Mouse (Mus musculus): ENCODE results near the gene Hsd3b5.
"Not testable (repeated sequence)": the region's sequence is repeated elsewhere in the genome, so short reads cannot be mapped to it uniquely, and the experiment has no call there.

Gene Hsd3b5

DNA sequence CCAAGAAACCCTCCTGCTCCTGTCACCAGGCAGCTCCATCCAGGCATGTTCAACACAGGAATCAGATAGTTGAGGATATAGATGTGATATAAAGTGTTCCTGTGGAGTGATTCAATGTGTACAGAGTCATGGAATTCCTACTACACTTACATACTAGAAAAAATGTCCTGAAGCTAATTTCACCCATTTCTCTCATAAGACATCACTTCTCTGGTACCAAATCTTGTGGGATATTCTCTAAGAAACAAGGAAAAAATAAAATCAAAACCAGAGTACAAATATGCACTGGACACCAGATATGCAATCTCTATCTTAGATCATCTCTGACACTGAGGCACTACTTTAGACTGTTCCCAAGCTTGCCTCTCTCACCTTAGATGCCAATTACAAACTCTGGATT is at the start of gene Hsd3b5:
Hsd3b5 (minus strand) TSS at position 101 of the 400 bp plus-strand sequence.
- no peak for DNase-seq (ENCODE audit: low spot score in 2 of 2)

GRCm38 (mm10) chr3:98635145-98635544 is 5.1 kb upstream of the Hsd3b5 start:
- DNase-seq (ENCODE audit: low spot score in 2 of 2), result no peak

- DNase-seq (ENCODE audit: low spot score in 2 of 2), result no peak
These were observed 419 bp downstream of the Hsd3b5 start for GRCm38 (mm10) chr3:98629633-98630032.

DNA sequence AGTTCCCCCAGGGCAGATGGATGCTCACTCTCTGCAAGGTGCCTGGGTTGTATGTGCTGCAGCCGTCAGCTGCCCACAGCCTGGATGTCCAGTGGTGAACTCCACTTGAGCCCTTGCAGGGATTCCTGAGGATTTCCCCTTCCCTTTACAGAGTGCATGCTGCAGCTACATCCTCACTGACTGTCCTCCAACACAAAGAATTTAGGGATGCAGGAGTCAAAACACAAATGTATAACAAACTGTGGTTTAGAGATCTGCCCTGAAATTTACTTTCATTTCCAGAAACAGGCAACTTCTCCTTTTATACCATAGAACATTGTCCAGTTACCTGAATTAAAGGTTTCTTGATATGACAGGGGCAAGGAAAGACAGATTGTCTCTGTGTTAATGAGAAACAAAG is 13.3 kb downstream of the Hsd3b5 start:
- not testable (repeated sequence) for DNase-seq (ENCODE audit: low spot score in 2 of 2)

DNA sequence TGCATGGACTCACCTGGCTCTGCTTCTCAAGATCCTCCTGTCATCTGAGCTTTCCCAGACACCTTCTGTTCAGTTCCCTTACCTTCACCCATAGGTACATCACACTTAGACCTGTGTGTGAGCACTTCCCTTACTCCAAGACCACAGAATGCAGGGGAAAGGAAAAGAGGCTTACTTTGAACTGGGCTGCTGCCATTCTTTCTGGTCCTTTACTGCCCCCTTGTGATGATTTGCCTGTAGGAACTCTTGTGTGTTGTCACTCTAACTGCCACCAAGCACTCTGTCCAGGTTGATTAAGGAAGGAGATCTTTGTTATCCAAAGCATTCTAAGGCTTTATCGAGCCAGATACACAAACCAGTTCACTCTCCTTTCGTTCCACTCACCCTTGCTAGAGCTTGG is 13.8 kb downstream of the Hsd3b5 start:
- peak in 1 of 2 experiments; percentile 2 for DNase-seq (ENCODE audit: low spot score in 2 of 2)

DNA sequence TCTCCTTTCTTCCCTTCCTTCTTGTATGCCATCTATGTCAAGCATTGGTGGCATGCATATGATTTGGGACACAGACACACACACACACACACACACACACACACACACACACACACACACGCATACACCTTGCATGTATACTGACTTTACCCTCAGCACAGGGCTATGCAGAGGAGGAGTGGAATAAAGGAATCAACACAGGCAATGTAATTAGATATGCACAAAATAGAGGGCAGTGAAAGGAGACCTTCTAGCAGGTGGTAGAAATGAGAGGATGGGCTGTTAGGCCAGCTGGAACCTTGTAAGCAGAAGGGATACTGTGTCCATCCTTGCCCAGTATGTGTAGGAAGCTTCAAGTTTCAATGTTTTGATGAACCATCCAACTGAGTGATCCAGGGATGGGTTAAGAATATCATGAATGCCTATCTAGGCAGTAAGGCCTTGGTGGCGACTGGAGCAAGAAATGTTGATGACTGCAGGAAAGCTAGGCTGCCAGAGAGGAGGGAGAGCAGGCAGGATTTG is 15.6 kb downstream of the Hsd3b5 start:
- not testable (repeated sequence) for DNase-seq (ENCODE audit: low spot score in 2 of 2)

- no peak for DNase-seq (ENCODE audit: low spot score in 2 of 2)
These were observed 16.1 kb downstream of the Hsd3b5 start for GRCm38 (mm10) chr3:98613963-98614362.

DNA sequence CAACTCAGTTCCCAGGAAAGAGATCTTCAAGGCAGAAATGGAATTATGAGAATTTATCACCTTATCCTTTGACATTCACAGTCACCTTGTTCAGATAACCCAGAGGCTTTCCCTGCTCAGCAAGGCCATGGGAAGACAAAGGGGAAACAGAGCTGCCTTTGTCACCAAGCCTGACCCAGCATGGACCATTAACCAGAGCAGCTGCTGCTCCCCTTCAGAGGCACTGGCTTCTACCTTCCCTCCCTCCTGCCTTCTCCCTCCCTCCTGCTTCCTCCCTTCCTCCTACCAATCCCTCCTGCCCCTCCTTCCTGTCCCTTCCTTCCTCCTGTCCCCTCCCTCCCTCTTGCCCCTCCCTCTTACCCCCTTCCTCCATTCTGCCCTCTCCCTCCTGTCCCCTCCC is 16.5 kb downstream of the Hsd3b5 start:
- not testable (repeated sequence) for DNase-seq (ENCODE audit: low spot score in 2 of 2)

- DNase-seq (ENCODE audit: low spot score in 2 of 2), result no peak
These were observed 41.3 kb downstream of the Hsd3b5 start, which contains the start of gene Gm10681 for GRCm38 (mm10) chr3:98588707-98589106. TSS of gene Gm10681 (minus strand) at chr3:98588807.

GRCm38 (mm10) chr3:98587721-98588120 is 42.3 kb downstream of the Hsd3b5 start:
- DNase-seq (ENCODE audit: low spot score in 2 of 2), result no peak

DNA sequence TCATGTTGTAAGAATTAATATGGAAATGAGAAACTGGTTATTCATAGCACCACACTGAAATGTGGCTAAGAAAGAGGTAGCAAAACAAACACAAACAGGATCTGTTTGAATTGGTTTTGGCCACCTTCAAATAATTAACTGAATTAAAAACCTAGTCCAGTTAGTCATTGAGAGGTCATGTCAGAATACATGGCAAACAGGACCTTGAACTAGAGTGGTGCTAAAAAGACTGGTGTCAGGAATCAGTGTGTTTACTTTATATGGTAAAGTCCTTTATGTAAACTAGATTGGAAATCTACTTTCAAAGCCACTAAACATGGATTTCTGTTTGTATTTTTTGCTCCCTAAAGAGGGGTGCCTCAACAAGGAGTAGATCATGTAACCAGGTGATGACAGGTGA is 47.4 kb downstream of the Hsd3b5 start:
- not testable (repeated sequence) for DNase-seq (ENCODE audit: low spot score in 2 of 2)

DNA sequence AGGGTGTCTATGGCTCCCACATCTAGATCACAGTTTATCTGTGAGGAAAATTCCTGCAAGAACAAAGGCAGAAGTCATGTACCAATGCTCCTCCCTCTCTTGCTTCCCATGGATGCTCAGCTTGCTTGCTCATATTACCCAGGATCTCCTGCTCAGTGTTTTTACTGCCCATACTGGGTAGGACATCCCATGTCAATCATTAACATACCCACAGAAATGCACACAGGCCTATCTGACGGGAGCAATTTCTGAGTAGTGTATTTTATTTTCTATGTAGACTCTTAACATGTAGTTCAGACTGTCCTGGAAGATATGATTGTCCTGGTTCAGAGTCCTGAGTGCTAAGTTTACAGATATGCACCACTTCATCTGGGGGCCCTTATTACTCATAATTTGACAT is 47.9 kb downstream of the Hsd3b5 start:
- DNase-seq (ENCODE audit: low spot score in 2 of 2), result not testable (repeated sequence)

DNA sequence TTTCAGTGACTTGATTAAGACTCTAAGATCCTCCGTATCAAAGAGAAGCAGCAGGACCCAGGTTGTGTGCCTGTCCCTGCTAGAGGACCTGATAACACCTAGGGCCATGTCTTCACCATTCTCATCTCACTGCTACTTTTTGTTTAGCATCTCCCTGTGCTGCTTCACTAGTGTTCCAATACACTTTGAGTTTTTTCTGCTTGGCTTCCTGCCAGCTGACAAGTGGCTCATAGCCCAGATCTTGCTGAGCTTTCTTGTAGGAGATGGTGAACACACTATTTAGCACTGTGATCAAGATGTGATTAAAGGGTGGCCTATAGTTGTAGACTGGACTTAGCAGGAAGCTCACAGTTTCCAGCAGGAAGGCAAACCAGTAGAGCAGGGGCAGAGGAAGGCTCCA is 49.0 kb downstream of the Hsd3b5 start:
- DNase-seq (ENCODE audit: low spot score in 2 of 2), result peak; percentile 82 to 86

Measured in right cerebral cortex, adult 2 months (tissue).